Mouse (Mus musculus): ENCODE measurements at regions not wholly inside any gene's neighbourhood (a gene's known extent, or its start where the extent isn't known, plus 50 kb on each side); places are given as distances from the start of the nearest gene placed in this dataset.
"Not testable (repeated sequence)": the region's sequence is repeated elsewhere in the genome, so short reads cannot be mapped to it uniquely, and the experiment has no call there.

GRCm38 (mm10) chr17:9202496-9202895 is 214.4 kb downstream of the 1700010I14Rik start:
- TF ChIP-seq POLR2A (IDR thresholded peaks at IDR 0.05; ENCODE audit: borderline replicate concordance, insufficient read depth, low read length) (no peak), CTCF (IDR thresholded peaks at IDR 0.05; ENCODE audit: borderline replicate concordance, insufficient read depth, low read depth, low read length) (no peak)
- no peak overlapping the region for H3K4me3 ChIP-seq (replicated peaks; ENCODE audit: insufficient read depth, low read depth, low read length)
- no peak for DNase-seq
- no peak overlapping the region for H3K27ac ChIP-seq (ENCODE audit: insufficient read depth, low read length)
- H3K27me3 ChIP-seq (ENCODE audit: control insufficient read depth, insufficient read depth, low read length) = no peaks in the 10 kb centered on the region
- H3K4me1 ChIP-seq (ENCODE audit: control insufficient read depth, insufficient read depth, low read length) = no peaks in the 10 kb centered on the region; the same call in 1 of the 2 replicates
- 26% methylated on average over 2 of the region's 2 CpGs for WGBS

GRCm38 (mm10) chr17:9210626-9211025 is 211.2 kb upstream of the Gm17728 start:
- H3K27me3 ChIP-seq (ENCODE audit: control insufficient read depth, insufficient read depth, low read length) = no peaks in the 10 kb centered on the region

GRCm38 (mm10) chr17:9223097-9223496 is 198.8 kb upstream of the Gm17728 start:
- Histone ChIP-seq H3K4me1 (ENCODE audit: control insufficient read depth, insufficient read depth, low read length) (0 out of 2 replicates have a peak, but pooled peaks cover 2% of the 10 kb centered on the region), H3K4me3 (replicated peaks; ENCODE audit: insufficient read depth, low read depth, low read length) (no peak overlapping the region), H3K27me3 (ENCODE audit: control insufficient read depth, insufficient read depth, low read length) (no peaks in the 10 kb centered on the region), H3K27ac (ENCODE audit: insufficient read depth, low read length) (no peak overlapping the region)
- WGBS = 94% methylated on average over 4 of the region's 4 CpGs
- TF ChIP-seq CTCF (IDR thresholded peaks at IDR 0.05; ENCODE audit: borderline replicate concordance, insufficient read depth, low read depth, low read length) = no peak
- DNase-seq = no peak

More at GRCm38 (mm10) chr17:9210626-9211025, 211.2 kb upstream of the Gm17728 start:
- no peak for TF ChIP-seq CTCF (IDR thresholded peaks at IDR 0.05; ENCODE audit: borderline replicate concordance, insufficient read depth, low read depth, low read length)
- no peak for TF ChIP-seq POLR2A (IDR thresholded peaks at IDR 0.05; ENCODE audit: borderline replicate concordance, insufficient read depth, low read length)
- Histone ChIP-seq H3K4me1 (ENCODE audit: control insufficient read depth, insufficient read depth, low read length) (no peaks in the 10 kb centered on the region), H3K27ac (ENCODE audit: insufficient read depth, low read length) (no peak overlapping the region), H3K4me3 (replicated peaks; ENCODE audit: insufficient read depth, low read depth, low read length) (no peak overlapping the region)
- no peak for DNase-seq
- WGBS = 95% methylated on average over 2 of the region's 2 CpGs

GRCm38 (mm10) chr17:9227872-9228575 is 193.8 kb upstream of the Gm17728 start:
- H3K27me3 ChIP-seq (ENCODE audit: control insufficient read depth, insufficient read depth, low read length) = no peaks in the 10 kb centered on the region
- TF ChIP-seq POLR2A (IDR thresholded peaks at IDR 0.05; ENCODE audit: borderline replicate concordance, insufficient read depth, low read length) = no peak
- no peak for TF ChIP-seq CTCF (IDR thresholded peaks at IDR 0.05; ENCODE audit: borderline replicate concordance, insufficient read depth, low read depth, low read length)
- WGBS = 51% methylated on average over 10 of the region's 10 CpGs
- H3K4me3 ChIP-seq (replicated peaks; ENCODE audit: insufficient read depth, low read depth, low read length) = no peak overlapping the region
- 0 out of 2 replicates have a peak, but pooled peaks cover 2% of the 10 kb centered on the region for H3K4me1 ChIP-seq (ENCODE audit: control insufficient read depth, insufficient read depth, low read length)
- no peak overlapping the region for H3K27ac ChIP-seq (ENCODE audit: insufficient read depth, low read length)
- DNase-seq = peak in 1 of 2 experiments; percentile 4

GRCm38 (mm10) chr17:9235141-9235571 is 186.7 kb upstream of the Gm17728 start:
- DNase-seq = peak; percentile 32 to 52
- 14% methylated on average over 6 of the region's 6 CpGs for WGBS
- H3K27ac ChIP-seq (ENCODE audit: insufficient read depth, low read length) = peak overlapping the region; percentile 8; the same call in 1 of the 2 replicates
- peaks cover 11% of the 10 kb centered on the region; the same call in 1 of the 2 replicates for H3K4me1 ChIP-seq (ENCODE audit: control insufficient read depth, insufficient read depth, low read length)
- no peak overlapping the region for H3K4me3 ChIP-seq (replicated peaks; ENCODE audit: insufficient read depth, low read depth, low read length)
- H3K27me3 ChIP-seq (ENCODE audit: control insufficient read depth, insufficient read depth, low read length) = no peaks in the 10 kb centered on the region
- TF ChIP-seq POLR2A (IDR thresholded peaks at IDR 0.05; ENCODE audit: borderline replicate concordance, insufficient read depth, low read length) (no peak), CTCF (IDR thresholded peaks at IDR 0.05; ENCODE audit: borderline replicate concordance, insufficient read depth, low read depth, low read length) (no peak)

- Histone ChIP-seq H3K4me1 (ENCODE audit: control insufficient read depth, insufficient read depth, low read length) (no peaks in the 10 kb centered on the region), H3K4me3 (replicated peaks; ENCODE audit: insufficient read depth, low read depth, low read length) (no peak overlapping the region), H3K27me3 (ENCODE audit: control insufficient read depth, insufficient read depth, low read length) (no peaks in the 10 kb centered on the region; the same call in 1 of the 2 replicates), H3K27ac (ENCODE audit: insufficient read depth, low read length) (no peak overlapping the region)
- peak in 1 of 2 experiments; percentile 40 for DNase-seq
- 27% methylated on average over 5 of the region's 5 CpGs for WGBS
- TF ChIP-seq CTCF (IDR thresholded peaks at IDR 0.05; ENCODE audit: borderline replicate concordance, insufficient read depth, low read depth, low read length) = no peak
Measured at GRCm38 (mm10) chr17:9258646-9259170, 163.2 kb upstream of the Gm17728 start.

GRCm38 (mm10) chr17:9268776-9269175 is 153.1 kb upstream of the Gm17728 start:
- TF ChIP-seq CTCF (IDR thresholded peaks at IDR 0.05; ENCODE audit: borderline replicate concordance, insufficient read depth, low read depth, low read length) (no peak), POLR2A (IDR thresholded peaks at IDR 0.05; ENCODE audit: borderline replicate concordance, insufficient read depth, low read length) (no peak)
- 53% methylated on average over 3 of the region's 3 CpGs for WGBS

GRCm38 (mm10) chr17:9278046-9278445 is 143.8 kb upstream of the Gm17728 start:
- not testable (repeated sequence) for H3K4me1 ChIP-seq (ENCODE audit: control insufficient read depth, insufficient read depth, low read length); H3K27me3 ChIP-seq (ENCODE audit: control insufficient read depth, insufficient read depth, low read length); H3K4me3 ChIP-seq (replicated peaks; ENCODE audit: insufficient read depth, low read depth, low read length); DNase-seq; H3K27ac ChIP-seq (ENCODE audit: insufficient read depth, low read length)
- WGBS = 41% methylated on average over 3 of the region's 3 CpGs

More at GRCm38 (mm10) chr17:9268776-9269175, 153.1 kb upstream of the Gm17728 start:
- DNase-seq = no peak
- Histone ChIP-seq H3K27ac (ENCODE audit: insufficient read depth, low read length) (no peak overlapping the region), H3K4me3 (replicated peaks; ENCODE audit: insufficient read depth, low read depth, low read length) (no peak overlapping the region), H3K4me1 (ENCODE audit: control insufficient read depth, insufficient read depth, low read length) (no peaks in the 10 kb centered on the region), H3K27me3 (ENCODE audit: control insufficient read depth, insufficient read depth, low read length) (no peaks in the 10 kb centered on the region)
